Mouse (Mus musculus): ENCODE measurements around the gene Krt88.
A peak's percentile ranks its signal among the peaks of the same experiment; 100 is the strongest.

DNA sequence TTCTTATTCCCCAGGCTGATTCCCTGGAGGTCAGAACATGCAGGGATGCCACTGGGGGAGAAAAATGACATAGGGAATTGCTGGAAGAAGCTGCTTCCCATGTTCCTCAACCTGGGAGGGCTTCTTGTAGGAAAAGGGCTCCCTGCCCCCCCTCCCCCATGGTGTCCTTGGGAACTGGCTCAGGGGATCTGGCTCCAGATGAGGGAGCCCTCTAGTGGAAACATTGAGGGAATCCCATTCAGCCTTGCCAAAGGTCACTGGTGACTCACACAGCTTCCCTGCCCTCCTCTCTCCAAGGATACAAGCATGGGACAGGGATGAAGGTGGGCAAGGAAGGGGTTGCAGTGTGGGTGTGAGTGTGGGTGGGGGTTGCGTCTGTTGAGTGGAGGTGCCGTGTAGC, 49.6 kb downstream of the Krt88 start:
- TF ChIP-seq MAFK (IDR thresholded peaks at IDR 0.05; ENCODE audit: insufficient replicate concordance, low read length) = no peak
- TF ChIP-seq TCF12 (IDR thresholded peaks at IDR 0.05; ENCODE audit: low read depth, low read length) = no peak
- no peak for TF ChIP-seq RCOR1 (conservative IDR thresholded peaks at IDR 0.05; ENCODE audit: low read depth, low read length)
- no peak for TF ChIP-seq POLR2A (IDR thresholded peaks at IDR 0.05; ENCODE audit: low read depth, low read length)
- TF ChIP-seq IRF4 (IDR thresholded peaks at IDR 0.05; ENCODE audit: low read depth, low read length) = no peak
- TF ChIP-seq CTCF (conservative IDR thresholded peaks at IDR 0.05 in 1 of 2, IDR thresholded peaks at IDR 0.05 in 1 of 2; ENCODE audit: low read depth in 2 of 2, low read length in 2 of 2) = peak in 1 of 2 experiments; percentile 65; a peak in 2 of 4 replicates
- no peak for TF ChIP-seq MAX (IDR thresholded peaks at IDR 0.05; ENCODE audit: low read length)
- no peak for TF ChIP-seq USF1 (IDR thresholded peaks at IDR 0.05; ENCODE audit: low read depth, low read length)
- TF ChIP-seq SIN3A (IDR thresholded peaks at IDR 0.05; ENCODE audit: low read length) = no peak
- no peak for TF ChIP-seq GABPA (IDR thresholded peaks at IDR 0.05; ENCODE audit: insufficient replicate concordance, low read depth, low read length)

All from CH12.LX (cell line).